16 mouse cellular contexts compared by ENCODE assay signal in genomic region chrX:169470715-169471114, GRCm38 (mm10).
DNase-seq lines count a peak whose midpoint lies in the region; ATAC-seq lines count a peak whose summit lies in the region.
"Had no signal": no experiment of that assay in that cellular context is flagged by ENCODE, and none has a peak within 500 bp of the region (broad histone marks: within the 10 kb centered on the region; RNA-seq: fewer than 3 reads in every experiment).

No protein-coding gene starts in this region.

- intact Hi-C loops in heart, postnatal 36 days (cut with DNase I): no loop called here

- H3K4me3 ChIP-seq in heart, embryonic 11.5 days (ENCODE audit: low read depth, low read length): no peak overlapping the region
- H3K4me3 ChIP-seq in embryonic facial prominence, embryonic 14.5 days (ENCODE audit: low read depth, low read length): no peak overlapping the region
- H3K4me3 ChIP-seq: embryonic facial prominence, embryonic 15.5 days had no signal

- no peaks in the 10 kb centered on the region for H3K9me3 ChIP-seq in heart, embryonic 11.5 days (replicated peaks; ENCODE audit: control insufficient read depth, low read length)
- H3K9me3 ChIP-seq in embryonic facial prominence, embryonic 14.5 days (ENCODE audit: control insufficient read depth, low read length): no peaks in the 10 kb centered on the region
- H3K9me3 ChIP-seq: embryonic facial prominence, embryonic 15.5 days; G1E had no signal

- no peaks in the 10 kb centered on the region for H3K27me3 ChIP-seq in heart, embryonic 11.5 days (ENCODE audit: control insufficient read depth, insufficient read depth, low read length)
- H3K27me3 ChIP-seq in embryonic facial prominence, embryonic 14.5 days (replicated peaks; ENCODE audit: control insufficient read depth, insufficient read depth, low read length): no peaks in the 10 kb centered on the region; the same call in none of the 2 replicates

- ATAC-seq in heart, embryonic 11.5 days (replicated peaks; ENCODE audit: insufficient number of reproducible peaks, low FRiP score, low TSS enrichment): no peak
- ATAC-seq in embryonic facial prominence, embryonic 14.5 days (ENCODE audit: low read depth): no peak

- DNase-seq in heart, adult 8-10 months (ENCODE audit: low spot score): peak; percentile 1
- DNase-seq in lung, postnatal 14 days: peak; percentile 3
- DNase-seq in lung, postnatal 25 days (ENCODE audit: low spot score): no peak
- DNase-seq in embryonic facial prominence, embryonic 14.5 days (ENCODE audit: low spot score): peak; percentile 35
- DNase-seq in heart, postnatal 36 days: peak; percentile 1 to 4
- DNase-seq in thymus, postnatal 4 days: no peak
- DNase-seq in liver: no peak
- DNase-seq: adrenal gland, postnatal 10 days; cerebellum, postnatal 14 days; midbrain, embryonic 14.5 days; right cerebral cortex, adult 18-20 months; thymus, postnatal 14 days had no signal

- H3K36me3 ChIP-seq in heart, embryonic 11.5 days (ENCODE audit: control insufficient read depth, insufficient read depth, low read length): no peaks in the 10 kb centered on the region
- H3K36me3 ChIP-seq in embryonic facial prominence, embryonic 14.5 days (ENCODE audit: control insufficient read depth, insufficient read depth, low read length): no peaks in the 10 kb centered on the region
- H3K36me3 ChIP-seq: embryonic facial prominence, embryonic 15.5 days; G1E had no signal

- no peak overlapping the region for H3K9ac ChIP-seq in heart, embryonic 11.5 days (ENCODE audit: low read depth, low read length)
- H3K9ac ChIP-seq in embryonic facial prominence, embryonic 14.5 days (ENCODE audit: low read depth, low read length): no peak overlapping the region
- H3K9ac ChIP-seq: embryonic facial prominence, embryonic 15.5 days had no signal

- H3K4me1 ChIP-seq in heart, embryonic 11.5 days (ENCODE audit: control insufficient read depth, insufficient read depth, low read length): no peaks in the 10 kb centered on the region
- no peaks in the 10 kb centered on the region for H3K4me1 ChIP-seq in embryonic facial prominence, embryonic 14.5 days (ENCODE audit: control insufficient read depth, insufficient read depth, low read length)
- H3K4me1 ChIP-seq: embryonic facial prominence, embryonic 15.5 days had no signal

- H3K27ac ChIP-seq in heart, embryonic 11.5 days (ENCODE audit: low read depth, low read length): no peak overlapping the region
- no peak overlapping the region for H3K27ac ChIP-seq in embryonic facial prominence, embryonic 14.5 days (replicated peaks; ENCODE audit: low read depth, low read length)
- H3K27ac ChIP-seq: embryonic facial prominence, embryonic 15.5 days; stomach, postnatal 0 days had no signal

- no peak overlapping the region for H3K4me2 ChIP-seq in heart, embryonic 11.5 days
- H3K4me2 ChIP-seq in embryonic facial prominence, embryonic 14.5 days (ENCODE audit: low read depth, low read length): no peak overlapping the region
- H3K4me2 ChIP-seq: embryonic facial prominence, embryonic 15.5 days had no signal

- 41% methylated on average over 2 of the region's 2 CpGs for WGBS in heart, embryonic 11.5 days (ENCODE audit: insufficient replicate concordance)
- WGBS in embryonic facial prominence, embryonic 14.5 days: 50% methylated on average over 2 of the region's 2 CpGs

Comparison
In these comparisons a context has a peak if more than half of its experiments do, and no peak if none do; other contexts are left out.
1. DNase-seq: peak in heart, adult 8-10 months (single experiment), lung, postnatal 14 days (single experiment), embryonic facial prominence, embryonic 14.5 days (single experiment) and heart, postnatal 36 days (2 of 2); none in lung, postnatal 25 days (single experiment), thymus, postnatal 4 days (single experiment) and liver (single experiment).